22 mouse cellular contexts compared by ENCODE assay signal in genomic region chr1:135546099-135546498, GRCm38 (mm10).
A peak's percentile ranks its signal among the peaks of the same experiment; 100 is the strongest.
DNase-seq lines count a peak whose midpoint lies in the region; ATAC-seq lines count a peak whose summit lies in the region.
"Had no signal": no experiment of that assay in that cellular context is flagged by ENCODE, and none has a peak within 500 bp of the region (broad histone marks: within the 10 kb centered on the region; RNA-seq: fewer than 3 reads in every experiment).

No protein-coding gene starts in this region.

- H3K4me2 ChIP-seq in hindbrain, embryonic 12.5 days (replicated peaks) = no peak overlapping the region
- no peak overlapping the region for H3K4me2 ChIP-seq in hindbrain, embryonic 11.5 days (replicated peaks; ENCODE audit: low read depth, low read length)
- no peak overlapping the region for H3K4me2 ChIP-seq in forebrain, embryonic 15.5 days (replicated peaks)
- H3K4me2 ChIP-seq in midbrain, embryonic 13.5 days (replicated peaks) = no peak overlapping the region
- H3K4me2 ChIP-seq: limb, embryonic 13.5 days; liver, embryonic 13.5 days; lung, embryonic 15.5 days had no signal

- 0 out of 2 replicates have a peak overlapping the region, but pooled peaks have one; percentile 8 for H3K27ac ChIP-seq in hindbrain, embryonic 12.5 days
- H3K27ac ChIP-seq in hindbrain, embryonic 11.5 days (ENCODE audit: low read depth, low read length) = no peak overlapping the region; the same call in 1 of the 2 replicates
- H3K27ac ChIP-seq in forebrain, embryonic 15.5 days (replicated peaks) = peak overlapping the region; percentile 75
- peak overlapping the region; percentile 32 for H3K27ac ChIP-seq in midbrain, embryonic 13.5 days
- H3K27ac ChIP-seq: liver, embryonic 13.5 days; lung, embryonic 15.5 days had no signal

- H3K4me3 ChIP-seq in hindbrain, embryonic 12.5 days = no peak overlapping the region
- H3K4me3 ChIP-seq in hindbrain, embryonic 11.5 days (ENCODE audit: low read depth, low read length) = no peak overlapping the region
- no peak overlapping the region for H3K4me3 ChIP-seq in forebrain, embryonic 15.5 days
- H3K4me3 ChIP-seq in midbrain, embryonic 13.5 days (replicated peaks) = no peak overlapping the region
- H3K4me3 ChIP-seq: limb, embryonic 13.5 days; liver, embryonic 13.5 days; lung, embryonic 15.5 days had no signal

- DNase-seq in hindbrain, embryonic 11.5 days (ENCODE audit: low spot score) = no peak
- peak; percentile 64 for DNase-seq in brain, adult 2 months (ENCODE audit: low read depth, low spot score)
- no peak for DNase-seq in lung, postnatal 36 days
- DNase-seq in kidney, adult 18-20 months = no peak
- DNase-seq: adrenal gland, postnatal 14 days; cerebellum, adult 18-20 months; cerebellum, postnatal 25 days; gastrocnemius, postnatal 10 days; heart, adult 18-20 months; heart, postnatal 36 days; kidney, adult 9 months; kidney, postnatal 4 days; liver, embryonic 13.5 days; right cerebral cortex, postnatal 4 days; thymus, postnatal 14 days had no signal

- peaks cover 61% of the 10 kb centered on the region for H3K4me1 ChIP-seq in hindbrain, embryonic 12.5 days
- peaks cover 6% of the 10 kb centered on the region; the same call in 1 of the 2 replicates for H3K4me1 ChIP-seq in hindbrain, embryonic 11.5 days (replicated peaks; ENCODE audit: control insufficient read depth, insufficient read depth, low read length)
- H3K4me1 ChIP-seq in forebrain, embryonic 15.5 days = peaks cover 53% of the 10 kb centered on the region
- H3K4me1 ChIP-seq in midbrain, embryonic 13.5 days (replicated peaks) = peaks cover 58% of the 10 kb centered on the region
- H3K4me1 ChIP-seq: liver, embryonic 13.5 days had no signal

- H3K27me3 ChIP-seq in hindbrain, embryonic 12.5 days = no peaks in the 10 kb centered on the region
- no peaks in the 10 kb centered on the region for H3K27me3 ChIP-seq in hindbrain, embryonic 11.5 days (ENCODE audit: control insufficient read depth, insufficient read depth, low read length)
- no peaks in the 10 kb centered on the region for H3K27me3 ChIP-seq in forebrain, embryonic 15.5 days
- H3K27me3 ChIP-seq in midbrain, embryonic 13.5 days = no peaks in the 10 kb centered on the region
- H3K27me3 ChIP-seq: limb, embryonic 13.5 days; liver, embryonic 13.5 days; lung, embryonic 15.5 days had no signal

- ATAC-seq in hindbrain, embryonic 12.5 days (ENCODE audit: low FRiP score) = no peak
- ATAC-seq in hindbrain, embryonic 11.5 days (ENCODE audit: low FRiP score) = no peak
- ATAC-seq in forebrain, embryonic 15.5 days (replicated peaks) = peak; percentile 57
- 0 out of 2 replicates have a peak, but pooled peaks have one; percentile 28 for ATAC-seq in midbrain, embryonic 13.5 days
- no peak for ATAC-seq in monocyte, adult 5-6 weeks (replicated peaks; ENCODE audit: insufficient number of reproducible peaks, low FRiP score, low TSS enrichment, poor library complexity, severe bottlenecking)

- no peak overlapping the region for H3K9ac ChIP-seq in hindbrain, embryonic 12.5 days
- H3K9ac ChIP-seq in hindbrain, embryonic 11.5 days (ENCODE audit: low read depth, low read length) = no peak overlapping the region
- H3K9ac ChIP-seq in forebrain, embryonic 15.5 days (replicated peaks) = peak overlapping the region; percentile 30
- H3K9ac ChIP-seq in midbrain, embryonic 13.5 days (replicated peaks) = peak overlapping the region; percentile 36; the same call in 1 of the 2 replicates
- H3K9ac ChIP-seq: limb, embryonic 13.5 days; liver, embryonic 13.5 days; lung, embryonic 15.5 days had no signal

- WGBS in hindbrain, embryonic 12.5 days = 67% methylated on average over 5 of the region's 5 CpGs
- WGBS in hindbrain, embryonic 11.5 days = 64% methylated on average over 5 of the region's 5 CpGs
- WGBS in forebrain, embryonic 15.5 days = 58% methylated on average over 5 of the region's 5 CpGs
- 48% methylated on average over 5 of the region's 5 CpGs for WGBS in midbrain, embryonic 13.5 days

- H3K36me3 ChIP-seq in hindbrain, embryonic 12.5 days = no peaks in the 10 kb centered on the region
- H3K36me3 ChIP-seq in hindbrain, embryonic 11.5 days (ENCODE audit: control insufficient read depth, insufficient read depth, low read length) = no peaks in the 10 kb centered on the region
- H3K36me3 ChIP-seq in forebrain, embryonic 15.5 days = no peaks in the 10 kb centered on the region; the same call in 1 of the 2 replicates
- no peaks in the 10 kb centered on the region for H3K36me3 ChIP-seq in midbrain, embryonic 13.5 days
- H3K36me3 ChIP-seq: G1E; limb, embryonic 13.5 days; liver, embryonic 13.5 days; lung, embryonic 15.5 days had no signal

- H3K9me3 ChIP-seq in hindbrain, embryonic 12.5 days (replicated peaks) = no peaks in the 10 kb centered on the region
- no peaks in the 10 kb centered on the region for H3K9me3 ChIP-seq in hindbrain, embryonic 11.5 days (ENCODE audit: control insufficient read depth, low read length)
- no peaks in the 10 kb centered on the region for H3K9me3 ChIP-seq in forebrain, embryonic 15.5 days
- no peaks in the 10 kb centered on the region for H3K9me3 ChIP-seq in midbrain, embryonic 13.5 days
- H3K9me3 ChIP-seq: G1E; limb, embryonic 13.5 days; liver, embryonic 13.5 days; lung, embryonic 15.5 days had no signal

Comparison
In these comparisons a context has a peak if more than half of its experiments do, and no peak if none do; other contexts are left out.
1. ATAC-seq: peak in forebrain, embryonic 15.5 days (single experiment) and midbrain, embryonic 13.5 days (single experiment); none in hindbrain, embryonic 12.5 days (single experiment), hindbrain, embryonic 11.5 days (single experiment) and monocyte, adult 5-6 weeks (single experiment).
2. H3K9ac ChIP-seq: peak in forebrain, embryonic 15.5 days (single experiment) and midbrain, embryonic 13.5 days (single experiment); none in hindbrain, embryonic 12.5 days (single experiment) and hindbrain, embryonic 11.5 days (single experiment).